Mouse (Mus musculus) forebrain, embryonic 12.5 days (tissue): ENCODE data around the gene 4931409K22Rik. TPM values are rescaled to one million over a fixed set of nuclear protein-coding genes. Genes with fewer than 3 reads are reported as not detected.

Experiments used
- ATAC-seq: fragments of 200-750 bp; cut with Nextera tagmentation; 2 replicates; pipeline ENCODE4 v1.8.0; 2017; ENCODE audit warnings: moderate TSS enrichment; ENCODE audit not compliant: low FRiP score
- H3K27ac ChIP-seq: fragments of 300-500 bp; sonication (generic); 2 replicates; pipeline ENCODE4 v1.5.1; 2016; ENCODE audit warnings: mild to moderate bottlenecking
- H3K27me3 ChIP-seq: fragments of 300-500 bp; sonication (generic); 2 replicates; pipeline ENCODE4 v1.6.1; 2016; ENCODE audit warnings: mild to moderate bottlenecking
- H3K36me3 ChIP-seq: fragments of 300-500 bp; sonication (generic); replicated peaks from 2 replicates; pipeline ENCODE4 v1.6.1; 2016; ENCODE audit warnings: mild to moderate bottlenecking
- H3K4me1 ChIP-seq: fragments of 300-500 bp; sonication (generic); 2 replicates; pipeline ENCODE4 v1.6.1; 2016
- H3K4me2 ChIP-seq: fragments of 300-500 bp; sonication (generic); 2 replicates; pipeline ENCODE4 v1.6.1; 2016; ENCODE audit warnings: mild to moderate bottlenecking, moderate library complexity
- H3K4me3 ChIP-seq: fragments of 300-500 bp; sonication (generic); replicated peaks from 2 replicates; pipeline ENCODE4 v1.5.1; 2016; ENCODE audit warnings: mild to moderate bottlenecking
- H3K9ac ChIP-seq: fragments of 300-500 bp; sonication (generic); 2 replicates; pipeline ENCODE4 v1.6.1; 2016; ENCODE audit warnings: mild to moderate bottlenecking
- H3K9me3 ChIP-seq: fragments of 300-500 bp; sonication (generic); 2 replicates; pipeline ENCODE4 v1.6.1; 2016
- WGBS: fragments of 180-500 bp; shearing (Covaris S2); methylation state at CpG from one replicate; pipeline ENCODE4 v1.1.7; 2016; 5-methylcytosine and 5-hydroxymethylcytosine counted together
- polyA plus RNA-seq: library from polyadenylated mRNA; unstranded; fragments of >200 nt; fragmentation: Nextera tagmentation; extraction: Ambion mirVana; gene quantifications from 2 replicates; pipeline ENCODE4 v1.2.1, GENCODE M21; 2016

Gene 4931409K22Rik
- polyA plus RNA-seq, 1 experiment from 2014 or later = 0.37 TPM

DNA sequence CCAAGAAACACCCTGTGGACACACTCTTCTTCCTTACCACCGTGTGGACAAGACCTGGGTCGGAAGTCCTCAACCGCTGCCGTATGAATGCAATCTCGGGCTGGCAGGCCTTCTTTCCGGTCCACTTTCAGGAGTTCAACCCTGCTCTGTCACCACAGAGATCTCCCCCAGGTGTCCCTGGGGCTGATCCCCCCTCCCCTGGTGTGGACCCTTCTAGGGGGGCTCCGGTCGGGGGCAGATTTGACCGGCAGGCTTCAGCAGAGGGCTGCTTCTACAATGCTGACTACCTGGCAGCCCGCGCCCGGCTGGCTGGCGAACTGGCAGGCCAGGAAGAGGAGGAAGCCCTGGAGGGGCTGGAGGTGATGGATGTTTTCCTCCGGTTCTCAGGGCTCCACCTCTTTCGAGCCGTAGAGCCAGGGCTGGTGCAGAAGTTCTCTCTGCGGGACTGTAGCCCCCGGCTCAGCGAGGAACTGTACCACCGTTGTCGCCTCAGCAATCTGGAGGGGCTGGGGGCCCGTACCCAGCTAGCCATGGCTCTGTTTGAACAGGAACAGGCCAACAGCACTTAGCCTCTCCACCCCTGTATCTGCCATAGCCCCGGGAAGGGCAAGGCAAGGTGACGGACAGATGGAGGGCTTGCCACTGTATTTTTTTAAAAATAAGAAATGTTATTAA is 35.3 kb upstream of the 4931409K22Rik start:
- no peak overlapping the region for H3K27ac ChIP-seq
- no peak overlapping the region for H3K4me3 ChIP-seq
- no peaks in the 10 kb centered on the region for H3K9me3 ChIP-seq
- no peak overlapping the region for H3K4me2 ChIP-seq
- 58% methylated on average over 24 of the region's 24 CpGs for WGBS
- H3K27me3 ChIP-seq = 0 out of 2 replicates have a peak, but pooled peaks cover 11% of the 10 kb centered on the region
- peaks cover 79% of the 10 kb centered on the region for H3K36me3 ChIP-seq
- H3K4me1 ChIP-seq = peaks cover 56% of the 10 kb centered on the region
- ATAC-seq = no peak
- peak overlapping the region; percentile 38 for H3K9ac ChIP-seq

DNA sequence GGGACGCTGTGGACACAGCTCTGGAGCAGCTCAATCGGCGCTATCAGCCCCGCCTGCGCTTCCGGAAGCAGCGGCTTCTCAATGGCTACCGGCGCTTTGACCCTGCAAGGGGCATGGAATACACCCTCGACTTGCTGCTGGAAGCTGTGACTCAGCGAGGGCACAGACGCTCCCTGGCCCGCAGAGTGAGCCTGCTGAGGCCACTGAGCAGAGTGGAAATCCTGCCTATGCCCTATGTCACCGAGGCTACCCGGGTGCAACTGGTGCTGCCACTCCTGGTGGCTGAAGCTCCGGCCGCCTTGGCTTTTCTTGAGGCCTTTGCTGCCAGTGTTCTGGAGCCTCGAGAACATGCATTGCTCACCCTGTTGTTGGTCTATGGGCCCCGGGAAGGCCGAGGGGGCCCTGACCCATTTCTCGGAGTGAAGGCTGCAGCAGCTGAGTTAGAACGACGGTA is 34.7 kb upstream of the 4931409K22Rik start:
- peaks cover 79% of the 10 kb centered on the region for H3K36me3 ChIP-seq

DNA sequence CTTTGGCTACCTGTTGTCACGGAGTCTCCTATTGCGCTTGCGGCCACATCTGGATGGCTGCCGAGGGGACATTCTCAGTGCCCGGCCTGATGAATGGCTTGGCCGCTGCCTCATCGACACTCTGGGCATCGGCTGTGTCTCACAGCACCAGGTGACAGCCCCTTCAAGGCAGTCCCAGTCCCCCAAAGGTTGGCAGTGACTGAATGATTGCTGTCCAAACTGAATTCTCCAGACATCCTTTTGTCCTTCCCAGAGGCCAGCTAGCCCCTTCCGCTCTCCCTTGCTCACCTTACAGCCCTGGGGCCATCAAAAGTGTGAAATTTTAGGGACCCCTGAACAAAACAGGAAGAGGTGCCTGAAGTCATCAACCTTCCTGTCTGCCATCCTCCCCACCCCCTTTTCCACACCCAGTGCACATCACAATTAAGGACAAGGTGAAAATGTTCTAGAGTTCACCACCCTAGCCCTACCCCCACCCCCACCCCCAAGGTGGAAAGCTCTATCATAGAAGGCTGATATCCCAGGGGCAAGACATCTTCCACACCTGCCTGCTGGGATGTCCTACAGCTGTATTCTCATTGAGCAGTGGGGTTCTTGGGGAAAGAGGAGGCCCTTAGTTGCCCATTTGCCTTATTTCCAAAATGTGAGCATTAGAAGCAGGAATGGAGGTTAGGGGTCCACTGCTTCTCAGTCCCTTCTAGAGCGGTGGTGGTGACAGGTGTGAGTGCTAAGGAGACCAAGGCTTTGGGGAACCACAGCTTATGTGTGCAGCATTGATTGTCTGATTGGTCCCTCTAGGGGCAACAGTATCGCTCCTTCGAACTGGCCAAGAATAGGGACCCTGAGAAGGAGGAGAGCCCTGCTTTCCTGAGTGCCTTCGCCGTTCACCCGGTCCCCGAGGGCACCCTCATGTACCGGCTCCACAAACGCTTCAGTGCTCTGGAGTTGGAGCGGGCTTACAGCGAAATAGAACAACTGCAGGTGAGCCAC is 33.2 kb upstream of the 4931409K22Rik start:
- H3K9me3 ChIP-seq = no peaks in the 10 kb centered on the region
- WGBS = 91% methylated on average over 20 of the region's 20 CpGs
- no peak overlapping the region for H3K9ac ChIP-seq
- no peak overlapping the region for H3K4me3 ChIP-seq
- peaks cover 68% of the 10 kb centered on the region for H3K36me3 ChIP-seq
- no peak for ATAC-seq
- no peak overlapping the region for H3K27ac ChIP-seq
- no peak overlapping the region for H3K4me2 ChIP-seq
- peaks cover 44% of the 10 kb centered on the region for H3K4me1 ChIP-seq
- H3K27me3 ChIP-seq = peaks cover 14% of the 10 kb centered on the region; the same call in 1 of the 2 replicates

More for the DNA sequence above, 34.7 kb upstream of the 4931409K22Rik start:
- WGBS = 21% methylated on average over 23 of the region's 23 CpGs
- H3K4me2 ChIP-seq = no peak overlapping the region; the same call in 1 of the 2 replicates
- ATAC-seq = no peak
- H3K27me3 ChIP-seq = 0 out of 2 replicates have a peak, but pooled peaks cover 11% of the 10 kb centered on the region
- peaks cover 52% of the 10 kb centered on the region for H3K4me1 ChIP-seq
- no peak overlapping the region for H3K27ac ChIP-seq
- no peaks in the 10 kb centered on the region for H3K9me3 ChIP-seq
- no peak overlapping the region for H3K4me3 ChIP-seq
- peak overlapping the region; percentile 12; the same call in 1 of the 2 replicates for H3K9ac ChIP-seq

DNA sequence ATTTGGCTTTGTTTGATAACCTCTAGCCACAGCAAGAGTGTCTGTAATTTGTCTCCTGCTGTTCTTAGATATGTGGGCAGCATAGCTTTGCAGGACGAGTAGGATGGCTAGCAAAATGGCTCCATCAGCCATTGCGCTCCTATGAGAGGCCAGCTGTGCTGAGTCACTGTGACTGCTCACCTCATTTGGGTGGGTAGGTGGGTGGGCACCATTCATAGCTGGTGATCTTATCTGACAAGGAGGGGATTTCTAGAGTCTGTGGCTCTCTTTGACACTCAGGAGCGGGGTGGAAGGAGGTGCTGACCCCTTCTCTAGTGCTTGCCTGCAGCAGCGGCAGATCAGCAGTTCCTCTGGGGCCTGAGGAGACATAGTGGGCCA is 30.6 kb upstream of the 4931409K22Rik start:
- peak; percentile 4; the same call in 1 of the 2 replicates for ATAC-seq
- 33% methylated on average over 4 of the region's 4 CpGs for WGBS

DNA sequence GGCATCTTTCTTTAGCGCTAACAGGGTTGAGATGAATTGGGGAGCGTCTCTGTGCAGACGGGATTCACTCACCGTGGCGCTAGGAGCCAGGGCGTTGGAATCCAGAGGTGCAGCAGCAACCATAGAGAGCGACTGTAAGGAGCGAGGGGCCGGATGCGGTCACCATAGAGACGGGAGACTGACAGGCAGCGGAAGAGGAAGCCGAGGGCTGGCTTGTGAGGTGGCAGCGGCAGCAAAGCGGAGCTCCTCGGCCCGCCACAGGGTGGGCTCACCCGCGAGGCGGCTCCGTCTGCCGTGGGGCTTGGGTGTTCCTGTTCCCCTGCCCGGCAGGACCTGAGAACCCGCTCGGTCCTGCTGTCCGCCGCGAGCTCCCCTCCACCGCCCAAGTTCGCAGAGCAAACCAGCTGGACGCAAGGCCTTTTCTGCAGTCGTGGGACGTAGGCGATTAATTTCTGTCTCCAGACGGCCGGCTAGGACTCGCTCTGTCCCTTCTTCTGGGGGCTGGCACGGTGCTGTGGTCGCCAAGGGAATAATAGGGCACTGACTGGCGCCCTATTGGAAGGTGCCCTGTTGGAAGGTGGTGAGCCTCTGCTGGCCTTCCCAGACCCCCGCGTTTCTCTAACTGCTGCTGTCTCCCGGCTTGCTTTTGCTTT is 30.1 kb upstream of the 4931409K22Rik start, which contains the start of gene Chpf2:
Gene Chpf2, plus strand, starts transcription at position 195 of the 653 bp plus-strand sequence.
- H3K27me3 ChIP-seq = peaks cover 4% of the 10 kb centered on the region; the same call in 1 of the 2 replicates
- H3K4me3 ChIP-seq = peak within 1 kb of the TSS; percentile 85
- ATAC-seq = peak; percentile 92
- peaks cover 35% of the 10 kb centered on the region for H3K4me1 ChIP-seq
- peak within 1 kb of the TSS; percentile 81 for H3K27ac ChIP-seq
- H3K4me2 ChIP-seq = peak within 1 kb of the TSS; percentile 82
- peaks cover 38% of the 10 kb centered on the region for H3K36me3 ChIP-seq
- WGBS = 1% methylated on average over 43 of the region's 43 CpGs
- no peaks in the 10 kb centered on the region for H3K9me3 ChIP-seq
- peak within 1 kb of the TSS; percentile 86 for H3K9ac ChIP-seq

More for the DNA sequence above, 30.6 kb upstream of the 4931409K22Rik start:
- Histone ChIP-seq H3K4me3 (peak overlapping the region; percentile 85), H3K4me1 (peaks cover 39% of the 10 kb centered on the region), H3K4me2 (peak overlapping the region; percentile 82), H3K36me3 (peaks cover 43% of the 10 kb centered on the region), H3K9me3 (no peaks in the 10 kb centered on the region), H3K27ac (peak overlapping the region; percentile 81), H3K9ac (peak overlapping the region; percentile 86), H3K27me3 (peaks cover 9% of the 10 kb centered on the region; the same call in 1 of the 2 replicates)

DNA sequence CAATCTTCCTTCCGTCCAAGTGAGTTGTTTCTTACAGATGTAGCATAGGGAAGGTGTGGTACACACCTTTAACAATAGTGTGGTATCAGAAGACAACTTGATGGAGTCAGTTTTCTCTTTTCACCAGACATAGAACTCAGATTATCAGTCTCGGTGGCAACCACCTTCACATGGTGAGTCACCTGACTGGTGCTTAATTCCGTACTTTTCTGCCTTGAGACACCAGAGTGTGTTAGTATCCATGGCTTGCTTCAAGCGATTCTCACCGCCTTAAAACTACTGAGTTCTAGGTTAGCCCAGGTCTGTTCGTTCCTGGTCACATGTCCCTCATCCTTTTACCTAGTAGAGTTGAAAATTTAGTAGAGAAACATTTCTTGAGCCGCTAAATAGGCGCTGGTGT is 29.5 kb upstream of the 4931409K22Rik start:
- peaks cover 32% of the 10 kb centered on the region for H3K36me3 ChIP-seq
- H3K4me3 ChIP-seq = peak overlapping the region; percentile 85
- peak overlapping the region; percentile 82 for H3K4me2 ChIP-seq
- no peaks in the 10 kb centered on the region for H3K9me3 ChIP-seq
- peak overlapping the region; percentile 81; the same call in 1 of the 2 replicates for H3K27ac ChIP-seq
- H3K9ac ChIP-seq = peak overlapping the region; percentile 86
- peaks cover 31% of the 10 kb centered on the region for H3K4me1 ChIP-seq
- WGBS = 7% methylated on average over 8 of the region's 8 CpGs
- peaks cover 4% of the 10 kb centered on the region; the same call in 1 of the 2 replicates for H3K27me3 ChIP-seq
- ATAC-seq = peak; percentile 15; the same call in 1 of the 2 replicates

DNA sequence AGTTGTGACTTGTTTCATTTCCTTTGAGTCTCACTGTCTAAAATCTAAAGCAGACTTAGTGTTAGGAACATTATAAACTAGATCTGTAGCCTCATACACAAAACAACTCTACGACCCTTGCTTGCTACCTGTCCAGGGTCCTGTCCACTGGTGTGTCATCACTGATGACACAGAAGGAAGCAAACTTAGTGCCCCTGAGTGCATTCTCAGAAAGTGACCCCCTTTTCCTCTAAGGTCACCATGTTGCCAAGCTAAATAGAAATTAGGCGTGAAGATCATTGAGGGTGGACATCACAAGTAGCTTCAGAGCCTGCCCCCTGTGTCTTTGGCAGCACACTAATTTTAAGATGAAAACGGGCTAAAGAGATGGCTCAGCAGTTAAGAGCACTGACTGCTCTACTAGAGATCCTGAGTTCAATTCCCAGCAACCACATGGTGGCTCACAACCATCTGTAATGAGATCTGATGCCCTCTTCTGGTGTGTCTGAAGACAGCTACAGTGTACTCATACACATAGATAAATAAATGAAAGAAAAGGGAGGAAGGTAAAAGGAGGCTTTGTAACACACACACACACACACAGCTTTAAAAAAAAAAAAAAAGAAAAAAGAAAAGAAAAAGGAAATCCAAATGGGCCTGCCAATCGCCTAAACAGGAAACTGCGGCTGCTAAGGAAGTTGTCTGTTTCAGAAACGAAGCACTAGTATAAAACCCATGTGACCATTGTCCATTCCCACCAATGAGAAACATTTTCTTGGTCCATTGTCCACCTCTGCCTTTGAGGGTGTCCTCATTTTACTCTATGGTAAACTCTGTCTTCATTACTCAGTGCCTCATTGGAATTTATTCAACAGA is 21.7 kb upstream of the 4931409K22Rik start:
- ATAC-seq = no peak
- Histone ChIP-seq H3K9ac (peak overlapping the region; percentile 56), H3K27me3 (no peaks in the 10 kb centered on the region), H3K36me3 (peaks cover 21% of the 10 kb centered on the region), H3K9me3 (no peaks in the 10 kb centered on the region), H3K4me1 (peaks cover 17% of the 10 kb centered on the region), H3K4me3 (peak overlapping the region; percentile 79), H3K27ac (peak overlapping the region; percentile 75), H3K4me2 (peak overlapping the region; percentile 67)
- 74% methylated on average over 6 of the region's 6 CpGs for WGBS

DNA sequence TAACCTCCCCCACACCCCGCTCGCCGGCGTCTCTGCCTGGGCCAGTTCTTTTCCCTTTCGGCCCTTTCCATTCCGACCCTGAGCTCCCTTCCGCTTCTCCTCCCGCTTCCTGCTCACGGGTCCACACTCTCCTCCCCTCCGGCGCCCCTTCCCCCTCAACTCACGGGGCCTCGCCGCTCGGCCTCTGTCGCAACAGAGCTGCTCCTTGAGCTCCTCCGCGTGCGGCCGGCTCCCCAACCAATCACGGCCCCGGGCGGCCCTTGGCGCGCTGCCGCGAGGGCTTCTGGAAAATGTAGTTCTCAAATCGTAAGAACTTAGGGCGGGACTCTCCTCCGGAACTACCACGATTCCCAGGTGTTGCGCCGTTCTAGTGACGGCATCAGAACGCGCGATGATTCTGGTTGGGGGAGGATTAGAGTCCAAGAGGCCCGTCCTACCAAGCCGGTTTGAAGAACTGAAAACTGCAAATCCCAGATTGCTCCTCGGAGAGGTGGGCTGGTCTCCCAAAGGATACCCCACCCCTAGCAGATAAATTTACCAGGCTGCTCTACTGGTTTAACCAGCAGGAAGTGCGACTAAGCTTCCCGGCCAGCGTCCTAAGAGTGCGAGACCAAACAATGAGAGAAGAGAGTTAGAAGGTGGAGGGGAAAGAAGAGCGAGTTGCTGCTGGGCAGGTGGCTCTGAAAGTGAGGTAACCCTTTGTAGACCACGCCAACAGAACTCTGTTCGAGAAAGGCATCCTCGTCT is 20.7 kb upstream of the 4931409K22Rik start, which contains the start of gene Abcf2:
Gene Abcf2, minus strand, starts transcription at position 285 of the 747 bp plus-strand sequence.
- Histone ChIP-seq H3K36me3 (peaks cover 31% of the 10 kb centered on the region), H3K4me2 (peak within 1 kb of the TSS; percentile 67), H3K9me3 (no peaks in the 10 kb centered on the region), H3K9ac (peak within 1 kb of the TSS; percentile 74), H3K27ac (peak within 1 kb of the TSS; percentile 82), H3K27me3 (no peaks in the 10 kb centered on the region), H3K4me1 (peaks cover 17% of the 10 kb centered on the region), H3K4me3 (peak within 1 kb of the TSS; percentile 79)
- under 1% methylated on average over 48 of the region's 48 CpGs for WGBS
- ATAC-seq = peak; percentile 97

DNA sequence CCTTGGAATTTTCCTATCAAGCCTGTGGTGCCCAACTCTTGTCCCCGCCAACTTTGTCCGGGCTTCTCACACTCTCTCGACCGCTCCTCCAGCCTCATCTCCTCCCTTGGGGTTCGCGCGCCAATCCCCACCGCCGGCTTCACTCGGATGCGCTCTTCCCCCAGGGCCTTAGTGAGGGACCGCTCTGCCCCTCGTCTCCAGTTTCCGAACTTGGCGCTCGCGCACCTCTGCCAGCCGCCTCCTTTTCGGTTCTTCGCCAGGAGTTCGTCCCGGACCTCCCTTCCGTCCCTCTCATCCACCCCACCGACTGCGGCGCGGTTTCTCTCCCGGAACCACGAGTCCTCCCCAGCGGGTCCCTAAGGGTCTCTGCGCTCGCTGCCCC is 20.2 kb upstream of the 4931409K22Rik start:
- Histone ChIP-seq H3K9ac (peak overlapping the region; percentile 74), H3K4me2 (peak overlapping the region; percentile 65), H3K36me3 (peaks cover 36% of the 10 kb centered on the region), H3K4me1 (peaks cover 17% of the 10 kb centered on the region), H3K4me3 (peak overlapping the region; percentile 79), H3K27me3 (no peaks in the 10 kb centered on the region), H3K27ac (peak overlapping the region; percentile 82), H3K9me3 (no peaks in the 10 kb centered on the region)
- WGBS = 0% methylated on average over 32 of the region's 32 CpGs
- ATAC-seq = peak; percentile 42

DNA sequence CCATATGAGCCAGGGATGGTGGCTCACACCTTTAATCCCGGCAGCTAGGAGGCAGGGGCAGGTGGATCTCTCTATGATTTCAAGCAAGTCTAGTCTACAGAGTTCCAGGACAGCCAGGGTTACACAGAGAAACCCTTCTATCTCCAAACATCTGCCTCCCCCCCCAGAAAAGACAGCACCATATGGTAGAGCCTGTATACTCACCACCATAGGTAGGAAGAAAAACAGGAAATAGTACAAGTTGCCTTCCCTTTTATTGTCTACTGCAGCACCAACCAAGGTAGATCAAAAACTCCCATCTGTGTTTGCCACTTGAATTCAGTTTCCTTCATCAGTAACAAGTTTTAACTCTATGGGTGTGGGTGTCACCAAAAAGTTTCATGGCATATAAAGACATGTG is 19.3 kb upstream of the 4931409K22Rik start:
- H3K9ac ChIP-seq = peak overlapping the region; percentile 12; the same call in 1 of the 2 replicates
- no peaks in the 10 kb centered on the region for H3K9me3 ChIP-seq
- 85% methylated on average over 1 of the region's 1 CpGs for WGBS
- peaks cover 17% of the 10 kb centered on the region for H3K4me1 ChIP-seq
- H3K36me3 ChIP-seq = peaks cover 45% of the 10 kb centered on the region
- H3K27me3 ChIP-seq = no peaks in the 10 kb centered on the region
- H3K27ac ChIP-seq = no peak overlapping the region
- H3K4me3 ChIP-seq = peak overlapping the region; percentile 79
- no peak for ATAC-seq
- peak overlapping the region; percentile 65 for H3K4me2 ChIP-seq
